Mouse (Mus musculus): ENCODE results near the gene Zfp750. TPM values are rescaled to one million over a fixed set of nuclear protein-coding genes. Genes with fewer than 3 reads are reported as not detected.

The Zfp750 gene
- polyA plus RNA-seq, 1 experiment from 2014 or later = 0.26 TPM

- 67% methylated on average over 4 of the region's 4 CpGs for WGBS
- H3K9me3 ChIP-seq (ENCODE audit: control insufficient read depth, low read length) = no peaks in the 10 kb centered on the region
- ATAC-seq (replicated peaks; ENCODE audit: low FRiP score) = no peak
Measured at GRCm38 (mm10) chr11:121508478-121508877, 10.7 kb downstream of the Zfp750 start.

DNA sequence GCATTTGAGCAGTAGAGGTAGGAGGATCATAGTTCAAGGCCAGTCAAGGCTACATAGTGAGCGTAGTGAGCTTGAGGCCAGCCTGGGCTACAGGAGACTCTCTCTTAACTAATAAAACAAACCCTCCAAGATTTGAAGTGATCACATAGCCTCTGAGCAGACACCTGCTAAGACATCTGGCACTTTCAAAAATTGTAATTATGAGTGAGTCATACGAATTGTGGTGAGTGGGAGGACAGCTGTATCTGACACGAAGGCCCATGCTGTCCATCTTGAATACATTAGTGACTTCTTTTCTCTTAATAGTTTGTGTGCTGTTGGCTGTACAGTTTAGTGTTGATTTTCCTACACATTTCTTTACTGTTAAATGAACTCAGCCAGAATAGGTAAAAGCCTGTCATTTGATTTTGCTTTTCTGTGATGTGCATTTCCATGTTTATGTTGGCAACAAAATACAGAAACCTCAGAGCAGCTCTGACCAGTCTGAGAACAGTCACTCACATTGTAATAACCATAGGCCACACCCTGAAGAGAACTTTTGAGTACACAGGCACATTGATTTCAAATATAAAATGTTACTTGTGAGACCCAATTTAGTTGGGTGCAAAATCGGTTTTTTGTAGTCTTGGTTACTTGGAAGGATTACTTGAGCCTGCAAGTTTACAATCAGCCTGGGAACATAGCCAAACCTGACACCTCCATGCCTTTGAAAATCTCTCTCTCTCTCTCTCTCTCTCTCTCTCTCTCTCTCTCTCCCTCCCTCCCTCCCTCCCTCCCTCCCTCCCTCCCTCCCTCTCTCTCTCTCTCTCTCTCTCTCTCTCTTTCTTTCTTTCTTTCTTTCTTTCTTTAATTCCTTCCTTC, 16.9 kb downstream of the Zfp750 start:
- peaks cover 18% of the 10 kb centered on the region for H3K36me3 ChIP-seq (ENCODE audit: control insufficient read depth, insufficient read depth, low read length)
- H3K9ac ChIP-seq (ENCODE audit: low read depth, low read length) = no peak overlapping the region
- no peak overlapping the region for H3K4me2 ChIP-seq
- DNase-seq (ENCODE audit: low spot score) (no peak), ATAC-seq (replicated peaks; ENCODE audit: low FRiP score) (no peak)
- H3K4me3 ChIP-seq (ENCODE audit: low read depth, low read length) = no peak overlapping the region
- 83% methylated on average over 4 of the region's 4 CpGs for WGBS
- H3K27me3 ChIP-seq (replicated peaks; ENCODE audit: control insufficient read depth, insufficient read depth, low read length) = no peaks in the 10 kb centered on the region
- no peak overlapping the region for H3K27ac ChIP-seq (ENCODE audit: low read depth, low read length)
- H3K9me3 ChIP-seq (ENCODE audit: control insufficient read depth, low read length) = no peaks in the 10 kb centered on the region
- peaks cover 4% of the 10 kb centered on the region for H3K4me1 ChIP-seq (replicated peaks; ENCODE audit: control insufficient read depth, insufficient read depth, low read length)

More at GRCm38 (mm10) chr11:121508478-121508877, 10.7 kb downstream of the Zfp750 start:
- H3K36me3 ChIP-seq (ENCODE audit: control insufficient read depth, insufficient read depth, low read length) = peaks cover 6% of the 10 kb centered on the region
- no peak overlapping the region for H3K27ac ChIP-seq (ENCODE audit: low read depth, low read length)
- no peaks in the 10 kb centered on the region; the same call in none of the 2 replicates for H3K4me1 ChIP-seq (replicated peaks; ENCODE audit: control insufficient read depth, insufficient read depth, low read length)
- DNase-seq (ENCODE audit: low spot score) = no peak
- no peak overlapping the region for H3K4me3 ChIP-seq (ENCODE audit: low read depth, low read length)
- no peak overlapping the region for H3K4me2 ChIP-seq
- H3K27me3 ChIP-seq (replicated peaks; ENCODE audit: control insufficient read depth, insufficient read depth, low read length) = no peaks in the 10 kb centered on the region
- no peak overlapping the region for H3K9ac ChIP-seq (ENCODE audit: low read depth, low read length)

GRCm38 (mm10) chr11:121501525-121501924, 17.6 kb downstream of the Zfp750 start:
- Histone ChIP-seq H3K4me1 (replicated peaks; ENCODE audit: control insufficient read depth, insufficient read depth, low read length) (peaks cover 4% of the 10 kb centered on the region), H3K27me3 (replicated peaks; ENCODE audit: control insufficient read depth, insufficient read depth, low read length) (no peaks in the 10 kb centered on the region), H3K4me2 (no peak overlapping the region), H3K9me3 (ENCODE audit: control insufficient read depth, low read length) (no peaks in the 10 kb centered on the region), H3K36me3 (ENCODE audit: control insufficient read depth, insufficient read depth, low read length) (peaks cover 18% of the 10 kb centered on the region), H3K9ac (ENCODE audit: low read depth, low read length) (no peak overlapping the region), H3K27ac (ENCODE audit: low read depth, low read length) (no peak overlapping the region), H3K4me3 (ENCODE audit: low read depth, low read length) (no peak overlapping the region)
- no peak for DNase-seq (ENCODE audit: low spot score)
- WGBS = 76% methylated on average over 4 of the region's 4 CpGs
- no peak for ATAC-seq (replicated peaks; ENCODE audit: low FRiP score)

DNA sequence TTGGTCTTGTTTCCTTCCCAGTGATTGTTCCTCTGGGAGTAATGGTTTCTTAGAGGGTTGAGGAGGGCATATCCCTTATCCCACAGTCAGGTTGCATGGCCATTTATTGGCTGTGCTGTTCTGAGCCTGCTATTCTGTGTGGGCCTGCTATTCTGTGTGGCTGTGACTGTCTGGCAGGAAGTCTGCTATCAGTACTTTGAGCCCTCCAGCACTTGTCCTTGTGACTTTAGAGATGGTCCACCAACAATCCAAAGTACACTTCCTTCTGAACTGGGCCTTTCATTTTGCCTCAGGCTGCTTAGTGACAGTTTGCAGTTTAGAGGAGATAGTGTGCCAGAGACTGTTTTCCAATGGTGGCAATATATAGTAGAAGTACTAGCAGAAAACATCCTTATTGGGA, 18.5 kb downstream of the Zfp750 start:
- no peak overlapping the region for H3K4me3 ChIP-seq (ENCODE audit: low read depth, low read length)
- peaks cover 4% of the 10 kb centered on the region for H3K4me1 ChIP-seq (replicated peaks; ENCODE audit: control insufficient read depth, insufficient read depth, low read length)
- peaks cover 16% of the 10 kb centered on the region for H3K36me3 ChIP-seq (ENCODE audit: control insufficient read depth, insufficient read depth, low read length)
- H3K9ac ChIP-seq (ENCODE audit: low read depth, low read length) = no peak overlapping the region
- H3K27ac ChIP-seq (ENCODE audit: low read depth, low read length) = no peak overlapping the region
- no peak overlapping the region for H3K4me2 ChIP-seq
- no peaks in the 10 kb centered on the region for H3K27me3 ChIP-seq (replicated peaks; ENCODE audit: control insufficient read depth, insufficient read depth, low read length)
- ATAC-seq (replicated peaks; ENCODE audit: low FRiP score) (no peak), DNase-seq (ENCODE audit: low spot score) (no peak)
- H3K9me3 ChIP-seq (ENCODE audit: control insufficient read depth, low read length) = no peaks in the 10 kb centered on the region

GRCm38 (mm10) chr11:121490651-121491050, 28.5 kb downstream of the Zfp750 start:
- H3K9ac ChIP-seq (ENCODE audit: low read depth, low read length) = no peak overlapping the region
- no peak for ATAC-seq (replicated peaks; ENCODE audit: low FRiP score)
- H3K4me1 ChIP-seq (replicated peaks; ENCODE audit: control insufficient read depth, insufficient read depth, low read length) = no peaks in the 10 kb centered on the region
- no peak overlapping the region for H3K4me3 ChIP-seq (ENCODE audit: low read depth, low read length)
- H3K27me3 ChIP-seq (replicated peaks; ENCODE audit: control insufficient read depth, insufficient read depth, low read length) = no peaks in the 10 kb centered on the region
- H3K9me3 ChIP-seq (ENCODE audit: control insufficient read depth, low read length) = no peaks in the 10 kb centered on the region
- DNase-seq (ENCODE audit: low spot score) = no peak
- H3K27ac ChIP-seq (ENCODE audit: low read depth, low read length) = no peak overlapping the region
- no peak overlapping the region for H3K4me2 ChIP-seq
- H3K36me3 ChIP-seq (ENCODE audit: control insufficient read depth, insufficient read depth, low read length) = 0 out of 2 replicates have a peak, but pooled peaks cover 2% of the 10 kb centered on the region

- no peak for DNase-seq (ENCODE audit: low spot score)
- no peak overlapping the region for H3K9ac ChIP-seq (ENCODE audit: low read depth, low read length)
- WGBS = 68% methylated on average over 9 of the region's 9 CpGs
Measured at GRCm38 (mm10) chr11:121485882-121486281, 33.3 kb downstream of the Zfp750 start.

GRCm38 (mm10) chr11:121481129-121481528, 38.0 kb downstream of the Zfp750 start:
- Histone ChIP-seq H3K9me3 (ENCODE audit: control insufficient read depth, low read length) (no peaks in the 10 kb centered on the region), H3K4me3 (ENCODE audit: low read depth, low read length) (no peak overlapping the region), H3K4me2 (no peak overlapping the region), H3K9ac (ENCODE audit: low read depth, low read length) (no peak overlapping the region), H3K36me3 (ENCODE audit: control insufficient read depth, insufficient read depth, low read length) (peaks cover 3% of the 10 kb centered on the region; the same call in 1 of the 2 replicates), H3K27me3 (replicated peaks; ENCODE audit: control insufficient read depth, insufficient read depth, low read length) (no peaks in the 10 kb centered on the region), H3K27ac (ENCODE audit: low read depth, low read length) (no peak overlapping the region), H3K4me1 (replicated peaks; ENCODE audit: control insufficient read depth, insufficient read depth, low read length) (no peaks in the 10 kb centered on the region; the same call in 1 of the 2 replicates)
- DNase-seq (ENCODE audit: low spot score) (no peak), ATAC-seq (replicated peaks; ENCODE audit: low FRiP score) (no peak; the same call in 1 of the 2 replicates)
- WGBS = 88% methylated on average over 2 of the region's 2 CpGs

More at GRCm38 (mm10) chr11:121485882-121486281, 33.3 kb downstream of the Zfp750 start:
- no peak overlapping the region for H3K4me3 ChIP-seq (ENCODE audit: low read depth, low read length)
- no peaks in the 10 kb centered on the region for H3K9me3 ChIP-seq (ENCODE audit: control insufficient read depth, low read length)
- no peak overlapping the region for H3K4me2 ChIP-seq
- no peak overlapping the region for H3K27ac ChIP-seq (ENCODE audit: low read depth, low read length)
- peaks cover 2% of the 10 kb centered on the region; the same call in 1 of the 2 replicates for H3K36me3 ChIP-seq (ENCODE audit: control insufficient read depth, insufficient read depth, low read length)
- no peaks in the 10 kb centered on the region for H3K4me1 ChIP-seq (replicated peaks; ENCODE audit: control insufficient read depth, insufficient read depth, low read length)
- H3K27me3 ChIP-seq (replicated peaks; ENCODE audit: control insufficient read depth, insufficient read depth, low read length) = no peaks in the 10 kb centered on the region
- no peak for ATAC-seq (replicated peaks; ENCODE audit: low FRiP score)

- H3K4me2 ChIP-seq = no peak overlapping the region
- H3K27me3 ChIP-seq (replicated peaks; ENCODE audit: control insufficient read depth, insufficient read depth, low read length) = no peaks in the 10 kb centered on the region
- no peak overlapping the region for H3K4me3 ChIP-seq (ENCODE audit: low read depth, low read length)
- WGBS = 89% methylated on average over 15 of the region's 15 CpGs
- DNase-seq (ENCODE audit: low spot score) = no peak
- peaks cover 4% of the 10 kb centered on the region; the same call in 1 of the 2 replicates for H3K36me3 ChIP-seq (ENCODE audit: control insufficient read depth, insufficient read depth, low read length)
- ATAC-seq (replicated peaks; ENCODE audit: low FRiP score) = no peak
- H3K4me1 ChIP-seq (replicated peaks; ENCODE audit: control insufficient read depth, insufficient read depth, low read length) = no peaks in the 10 kb centered on the region; the same call in 1 of the 2 replicates
- H3K27ac ChIP-seq (ENCODE audit: low read depth, low read length) = no peak overlapping the region
- H3K9ac ChIP-seq (ENCODE audit: low read depth, low read length) = no peak overlapping the region
- no peaks in the 10 kb centered on the region for H3K9me3 ChIP-seq (ENCODE audit: control insufficient read depth, low read length)
Measured at GRCm38 (mm10) chr11:121479476-121480203, 39.5 kb downstream of the Zfp750 start.

Measured in liver, embryonic 11.5 days (tissue).